Mouse (Mus musculus): ENCODE measurements around the gene Hyal4. TPM values are rescaled to one million over a fixed set of nuclear protein-coding genes. Genes with fewer than 3 reads are reported as not detected.

Hyal4 gene
- polyA plus RNA-seq (2014; fragmentation: Illumina TruSeq; extraction: RNeasy Lipid Tissue Mini Kit (QIAGEN cat#74804); ENCODE audit: low read depth, low replicate concordance): not detected

DNA sequence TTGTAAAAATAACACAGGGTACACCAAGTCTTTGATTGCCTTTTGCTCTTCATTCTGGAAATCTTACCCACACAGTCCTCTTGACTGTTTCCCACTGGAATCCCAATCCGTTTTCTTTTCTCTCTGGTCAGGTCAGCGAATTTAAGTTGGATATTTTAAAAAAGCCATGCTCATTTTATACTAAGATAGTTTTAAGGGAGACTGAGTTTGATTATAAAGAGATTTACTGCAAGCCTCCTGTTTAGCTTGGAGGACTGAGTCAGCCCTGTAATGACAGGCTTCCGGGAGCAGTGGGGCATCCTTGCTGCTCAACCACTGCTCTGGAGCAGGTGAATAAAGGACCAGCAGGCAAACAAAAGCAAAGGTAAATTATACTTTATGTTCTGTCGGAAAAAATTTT, at the start of gene Hyal4:
Gene Hyal4, plus strand, starts transcription at position 301 of the 400 bp plus-strand sequence.

GRCm38 (mm10) chr6:24732945-24733344, 15.2 kb upstream of the Hyal4 start, which contains the start of gene Hyal6:
Hyal6 (plus strand) TSS chr6:24733245.

DNA sequence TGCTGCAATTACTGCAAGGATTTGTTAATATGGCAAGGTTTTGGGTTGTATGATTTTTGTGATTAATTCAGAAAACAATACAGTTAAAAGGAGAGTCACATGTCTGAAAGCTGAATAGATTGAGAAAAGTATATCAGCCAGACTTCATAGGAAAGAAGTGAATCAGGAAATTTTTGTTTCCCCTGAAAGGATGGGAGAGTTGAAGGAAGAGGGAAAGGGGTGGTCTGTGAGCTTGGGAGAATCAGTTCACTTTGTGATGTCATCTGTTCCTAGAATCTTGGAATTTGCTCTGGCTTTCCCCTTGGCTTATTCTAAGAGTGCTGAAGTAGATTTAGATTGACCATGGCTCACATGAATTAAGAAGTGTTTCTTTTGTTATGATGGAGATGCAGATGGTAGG, 42.8 kb downstream of the Hyal4 start, which contains the start of gene Spam1:
Gene Spam1, plus strand, starts transcription at position 301 of the 400 bp plus-strand sequence.

Other genes starting within 250 kb of the Hyal4 start
- 0.24 TPM for gene Iqub, start 233.3 kb upstream of the Hyal4 start, polyA plus RNA-seq (2014; fragmentation: Illumina TruSeq; extraction: RNeasy Lipid Tissue Mini Kit (QIAGEN cat#74804); ENCODE audit: low read depth, low replicate concordance)
- 1,276 TPM for gene Ndufa5, start 220.3 kb upstream of the Hyal4 start, polyA plus RNA-seq (2014; fragmentation: Illumina TruSeq; extraction: RNeasy Lipid Tissue Mini Kit (QIAGEN cat#74804); ENCODE audit: low read depth, low replicate concordance)
- 51.7 TPM for gene Asb15, start 220.2 kb upstream of the Hyal4 start, polyA plus RNA-seq (2014; fragmentation: Illumina TruSeq; extraction: RNeasy Lipid Tissue Mini Kit (QIAGEN cat#74804); ENCODE audit: low read depth, low replicate concordance)
- gene Lmod2, start 150.6 kb upstream of the Hyal4 start, polyA plus RNA-seq (2014; fragmentation: Illumina TruSeq; extraction: RNeasy Lipid Tissue Mini Kit (QIAGEN cat#74804); ENCODE audit: low read depth, low replicate concordance): 559 TPM
- 20.8 TPM for gene Wasl, start 83.3 kb upstream of the Hyal4 start, polyA plus RNA-seq (2014; fragmentation: Illumina TruSeq; extraction: RNeasy Lipid Tissue Mini Kit (QIAGEN cat#74804); ENCODE audit: low read depth, low replicate concordance)
- gene Hyal6, start 15.1 kb upstream of the Hyal4 start, polyA plus RNA-seq (2014; fragmentation: Illumina TruSeq; extraction: RNeasy Lipid Tissue Mini Kit (QIAGEN cat#74804); ENCODE audit: low read depth, low replicate concordance): not detected
- not detected for gene Spam1, start 42.9 kb downstream of the Hyal4 start, polyA plus RNA-seq (2014; fragmentation: Illumina TruSeq; extraction: RNeasy Lipid Tissue Mini Kit (QIAGEN cat#74804); ENCODE audit: low read depth, low replicate concordance)
- not detected for gene Hyal5, start 109.7 kb downstream of the Hyal4 start, polyA plus RNA-seq (2014; fragmentation: Illumina TruSeq; extraction: RNeasy Lipid Tissue Mini Kit (QIAGEN cat#74804); ENCODE audit: low read depth, low replicate concordance)
- gene Tmem229a, start 208.0 kb downstream of the Hyal4 start, polyA plus RNA-seq (2014; fragmentation: Illumina TruSeq; extraction: RNeasy Lipid Tissue Mini Kit (QIAGEN cat#74804); ENCODE audit: low read depth, low replicate concordance): not detected

Data from heart, adult 10 weeks (tissue).